Mouse (Mus musculus): Measurements from ENCODE around the gene Itgb1bp1.

The Itgb1bp1 gene

DNA sequence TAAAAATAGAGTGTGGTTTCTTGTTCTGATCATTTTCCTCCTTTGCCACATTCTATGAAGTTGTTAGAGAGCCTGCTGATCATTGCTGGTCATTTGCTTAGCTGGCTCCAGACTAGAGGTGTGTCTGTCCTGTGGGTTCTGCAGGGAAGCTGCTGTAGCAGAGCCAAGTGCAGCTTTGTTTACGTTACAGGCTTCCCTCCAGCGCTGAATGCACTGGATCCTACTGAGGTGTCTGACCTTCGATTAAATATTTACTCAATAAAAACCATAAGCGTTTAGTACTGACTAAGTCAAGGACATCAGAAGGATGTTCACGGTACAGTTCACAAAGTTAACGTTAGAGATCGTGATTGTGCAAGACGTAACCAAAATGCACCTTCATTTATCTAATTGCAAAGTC, 15.8 kb upstream of the Itgb1bp1 start:
- DNase-seq (ENCODE audit: low spot score in 2 of 2) = no peak

DNA sequence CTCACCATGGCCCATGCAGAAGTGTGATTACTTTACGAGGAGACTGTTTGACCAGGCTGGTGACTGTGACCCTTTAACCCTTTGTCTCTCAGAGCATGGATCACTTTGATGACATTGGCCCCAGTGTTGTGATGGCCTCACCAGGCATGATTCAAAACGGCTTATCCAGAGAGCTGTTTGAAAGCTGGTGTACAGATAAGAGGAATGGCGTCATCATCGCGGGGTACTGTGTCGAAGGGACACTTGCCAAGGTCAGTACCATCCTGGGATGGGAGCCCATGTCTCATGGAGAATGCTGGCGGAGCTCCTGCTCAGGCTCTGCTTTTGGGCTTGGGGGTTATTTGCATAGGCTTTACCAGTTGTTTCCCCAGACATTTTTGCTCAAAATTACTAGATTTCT, 15.2 kb upstream of the Itgb1bp1 start:
- no peak for DNase-seq (ENCODE audit: low spot score in 2 of 2)

GRCm38 (mm10) chr12:21298856-21299255, 12.8 kb upstream of the Itgb1bp1 start:
- DNase-seq (ENCODE audit: low spot score in 2 of 2) = no peak

GRCm38 (mm10) chr12:21289651-21290050, 3.6 kb upstream of the Itgb1bp1 start:
- DNase-seq (ENCODE audit: low spot score in 2 of 2) = no peak

DNA sequence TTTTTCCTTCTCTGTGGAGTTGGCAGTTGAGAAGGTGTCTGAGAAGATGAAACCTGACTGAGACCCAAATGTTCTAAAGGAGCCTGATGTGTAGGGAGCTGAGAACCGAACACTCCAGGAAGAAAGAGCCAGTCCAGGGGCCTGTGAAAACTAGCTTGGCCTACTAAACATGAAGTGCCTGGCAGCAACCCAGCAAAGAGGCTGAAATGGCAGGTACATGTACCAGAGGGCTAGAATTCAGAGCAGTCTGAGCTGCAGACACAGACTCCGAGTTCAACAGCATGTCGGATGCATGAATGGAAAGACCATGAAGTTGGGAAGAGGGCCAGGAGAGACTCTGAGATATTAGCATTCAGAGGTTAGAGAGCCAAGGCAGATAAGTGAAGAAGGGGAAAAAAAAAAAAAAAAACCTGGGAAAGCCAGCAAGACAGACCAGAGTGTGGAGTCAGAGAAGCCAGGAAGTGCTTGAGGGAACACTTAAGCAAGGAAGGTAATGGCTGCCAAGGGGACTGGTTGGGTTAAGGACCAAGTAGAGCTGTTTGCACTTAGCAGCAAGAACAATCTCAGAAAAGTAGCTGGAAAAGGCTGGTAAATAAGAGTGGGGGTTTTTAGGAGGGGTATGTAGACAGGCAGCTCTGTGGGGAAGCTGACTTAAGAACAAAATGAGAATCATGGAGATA, 2.8 kb upstream of the Itgb1bp1 start:
- no peak for DNase-seq (ENCODE audit: low spot score in 2 of 2)

- DNase-seq (ENCODE audit: low spot score in 2 of 2) = no peak
Observed at GRCm38 (mm10) chr12:21286712-21287650, 897 bp upstream of the Itgb1bp1 start.

DNA sequence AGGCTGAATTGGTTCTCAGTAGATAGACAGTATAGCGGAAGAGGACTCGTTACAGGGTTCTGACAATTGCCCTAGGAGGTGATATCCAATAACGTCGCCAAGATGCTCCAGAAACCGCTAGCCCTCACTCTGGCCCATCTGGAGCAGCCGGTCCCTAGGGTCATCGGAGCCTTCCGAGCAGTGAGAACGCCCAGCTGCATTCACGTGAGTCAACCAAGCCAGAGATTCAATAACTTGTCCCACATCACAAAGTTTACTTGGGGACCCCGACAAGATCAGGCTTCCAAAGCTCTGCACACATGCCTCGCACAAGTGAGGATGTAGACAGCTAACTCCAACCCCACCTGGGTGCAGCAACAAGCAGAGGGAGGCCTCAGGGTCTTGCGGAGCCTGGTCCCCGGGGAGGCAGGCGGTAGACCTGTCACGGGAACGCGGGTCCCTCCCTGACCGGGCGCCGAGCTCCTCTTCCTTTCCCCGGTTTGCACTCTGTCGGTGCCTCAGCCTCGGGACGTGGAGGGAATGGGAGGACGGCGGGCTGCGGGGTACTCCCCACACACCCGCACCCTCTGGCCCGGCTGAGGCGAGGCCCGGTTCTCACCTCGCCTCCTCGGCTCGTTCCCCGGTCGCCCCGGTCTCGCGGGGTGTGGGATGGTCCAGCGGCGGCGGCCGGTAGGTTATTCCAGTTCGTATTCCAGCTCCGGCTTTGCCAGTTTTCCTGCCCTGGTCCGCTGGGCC, 409 bp downstream of the Itgb1bp1 start:
- DNase-seq (ENCODE audit: low spot score in 2 of 2) = no peak

DNA sequence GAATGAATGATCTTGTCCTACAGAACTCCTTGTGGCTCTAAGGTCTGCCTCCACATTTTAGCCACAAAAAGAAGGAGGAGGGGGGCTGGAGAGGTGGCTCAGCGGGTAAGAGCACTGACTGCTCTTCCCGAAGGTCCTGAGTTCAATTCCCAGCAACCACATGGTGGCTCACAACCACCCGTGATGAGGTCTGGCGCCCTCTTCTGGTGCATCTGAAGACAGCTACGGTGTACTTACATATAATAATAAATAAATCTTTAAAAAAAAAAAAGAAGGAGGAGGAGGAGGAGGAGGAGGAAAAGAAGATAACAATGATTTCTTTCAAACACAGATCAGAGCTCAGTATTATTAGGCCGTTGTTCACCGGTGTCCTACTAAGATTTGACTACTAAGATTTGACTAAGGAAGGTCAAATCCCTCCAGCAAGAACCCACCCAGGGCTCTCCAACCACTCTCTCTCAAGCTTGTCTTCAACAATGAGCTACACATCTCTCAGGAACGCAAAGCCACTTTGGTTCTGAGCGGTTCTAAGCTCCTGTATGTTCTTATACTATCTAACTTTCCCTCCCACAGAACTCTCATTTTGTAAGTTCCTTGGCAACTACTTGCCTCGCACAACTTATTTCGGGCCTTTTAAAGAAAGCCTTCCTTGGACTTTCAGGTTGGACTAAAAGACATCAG, 1.2 kb downstream of the Itgb1bp1 start, which contains the start of gene Cpsf3:
Gene Cpsf3 (plus strand): TSS at position 631 of the 681 bp plus-strand sequence.
- DNase-seq (ENCODE audit: low spot score in 2 of 2) = no peak

DNA sequence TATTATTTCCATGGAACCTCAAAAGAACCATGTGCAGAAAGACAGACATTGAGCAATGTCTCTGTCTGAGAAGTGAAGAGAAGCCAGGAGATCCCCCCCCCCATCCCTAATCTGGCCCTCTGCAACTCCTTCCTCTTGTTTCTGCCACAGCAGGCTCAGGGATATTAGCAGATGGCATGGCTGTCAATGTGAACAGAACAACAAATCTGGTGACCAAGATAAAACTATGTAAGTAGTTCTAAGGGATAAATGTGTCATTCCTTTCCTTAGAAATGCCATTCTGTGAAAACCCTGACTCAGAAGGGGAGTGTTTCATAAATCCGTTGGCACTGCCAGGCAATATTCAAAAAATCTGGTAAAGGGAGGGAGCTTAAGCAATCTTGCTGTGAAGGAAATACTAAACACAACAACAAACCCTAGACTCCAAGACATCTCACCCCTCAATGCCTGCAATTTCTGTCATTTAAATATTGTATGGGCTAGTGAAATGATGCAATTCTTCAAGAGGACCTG, 8.7 kb downstream of the Itgb1bp1 start:
- no peak for DNase-seq (ENCODE audit: low spot score in 2 of 2)

- DNase-seq (ENCODE audit: low spot score in 2 of 2) = no peak
Observed at GRCm38 (mm10) chr12:21274446-21274845, 11.6 kb downstream of the Itgb1bp1 start.

DNA sequence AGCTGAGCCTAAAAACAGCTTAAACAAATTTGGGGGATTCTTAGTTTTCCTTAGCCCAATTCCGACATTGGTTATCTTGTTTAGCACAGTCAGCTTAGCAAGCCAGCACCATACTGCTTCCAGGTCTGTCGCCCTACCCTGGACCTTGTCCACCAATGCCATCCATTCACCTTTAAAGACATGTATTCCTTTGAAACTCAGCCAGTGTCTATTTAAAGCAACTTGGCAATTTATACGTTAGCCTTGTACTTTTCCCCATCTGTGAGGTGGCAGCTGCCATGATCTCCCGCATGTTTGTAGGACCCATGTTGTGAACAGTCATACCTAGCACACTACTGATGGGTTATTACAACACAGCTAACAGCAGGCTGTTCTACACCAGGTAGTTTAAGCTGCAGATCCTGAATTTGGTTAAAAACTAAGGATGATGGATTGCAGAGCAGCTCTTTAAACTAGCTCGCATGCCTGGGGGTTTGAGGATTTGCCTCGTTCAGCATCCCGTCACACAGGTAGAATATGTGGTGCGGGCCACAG, 17.9 kb downstream of the Itgb1bp1 start:
- no peak for DNase-seq (ENCODE audit: low spot score in 2 of 2)

- no peak for DNase-seq (ENCODE audit: low spot score in 2 of 2)
Observed at GRCm38 (mm10) chr12:21266784-21267098, 19.3 kb downstream of the Itgb1bp1 start.

DNA sequence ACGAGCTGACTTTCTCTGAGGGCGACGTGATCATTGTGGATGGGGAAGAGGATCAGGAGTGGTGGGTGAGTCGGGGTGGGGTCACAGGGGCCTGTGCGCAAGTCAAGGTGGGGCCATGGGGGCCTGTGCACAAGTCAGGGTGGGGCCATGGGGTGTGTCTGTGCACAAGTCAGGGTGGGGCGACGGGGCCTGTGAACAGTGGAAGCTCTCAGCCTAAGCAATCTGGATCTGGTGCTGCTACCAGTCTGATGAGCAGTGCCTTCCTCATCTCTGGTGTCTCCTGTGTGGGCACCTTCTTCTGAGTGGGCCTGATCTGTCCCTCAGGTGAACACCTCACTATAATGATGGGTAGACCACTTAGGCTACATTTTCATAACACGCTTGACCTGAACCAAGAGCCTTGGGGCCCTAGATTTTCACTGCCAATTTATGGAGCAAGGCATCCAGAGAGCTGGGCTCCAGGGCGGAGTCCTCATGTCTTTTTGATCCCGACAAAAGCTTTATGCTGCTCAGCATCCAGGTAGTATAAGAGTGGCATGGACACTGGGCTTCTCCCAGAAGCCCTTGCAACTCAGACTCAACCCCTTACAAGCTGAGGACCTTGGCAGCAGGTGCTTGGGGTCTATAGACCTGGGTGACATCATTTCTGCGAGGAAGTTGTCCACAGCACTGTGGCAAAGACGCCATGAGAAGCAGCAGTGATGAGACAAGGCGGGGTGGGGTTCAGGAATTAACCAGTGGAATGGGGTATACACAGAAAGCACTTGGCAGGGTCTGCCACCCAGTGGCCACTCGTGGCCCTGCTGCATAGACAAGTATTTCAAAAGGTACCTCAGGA, 19.9 kb downstream of the Itgb1bp1 start:
- DNase-seq (ENCODE audit: low spot score in 2 of 2) = peak in 1 of 2 experiments; percentile 20

- no peak for DNase-seq (ENCODE audit: low spot score in 2 of 2)
Observed at GRCm38 (mm10) chr12:21265501-21265900, 20.6 kb downstream of the Itgb1bp1 start.

- no peak for DNase-seq (ENCODE audit: low spot score in 2 of 2)
Observed at GRCm38 (mm10) chr12:21264970-21265369, 21.1 kb downstream of the Itgb1bp1 start.

- DNase-seq (ENCODE audit: low spot score in 2 of 2) = no peak
Observed at GRCm38 (mm10) chr12:21264241-21264640, 21.8 kb downstream of the Itgb1bp1 start.

- DNase-seq (ENCODE audit: low spot score in 2 of 2) = no peak
Observed at GRCm38 (mm10) chr12:21263256-21263655, 22.8 kb downstream of the Itgb1bp1 start.

DNA sequence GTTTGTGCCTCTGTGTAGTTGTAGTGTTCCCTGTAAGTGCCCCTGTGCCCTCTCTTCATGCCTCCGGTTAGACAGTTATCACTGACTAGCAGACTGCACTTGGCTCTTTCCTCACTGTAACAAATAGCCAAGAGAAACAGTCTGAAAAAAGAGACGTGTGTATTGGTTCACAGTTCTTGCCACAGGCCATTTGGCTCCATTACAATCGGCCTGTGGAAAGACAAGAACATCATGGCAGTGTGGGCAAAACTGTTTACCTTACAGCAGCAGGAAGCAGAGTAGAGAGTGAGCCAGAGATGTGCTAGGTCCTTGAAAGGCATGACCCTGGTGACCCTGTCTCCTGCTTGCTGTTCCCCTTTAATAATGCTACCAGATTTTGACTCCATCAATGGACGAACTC, 24.6 kb downstream of the Itgb1bp1 start:
- DNase-seq (ENCODE audit: low spot score in 2 of 2) = no peak

- DNase-seq (ENCODE audit: low spot score in 2 of 2) = no peak
Observed at GRCm38 (mm10) chr12:21260494-21261256, 25.4 kb downstream of the Itgb1bp1 start.
